Mouse (Mus musculus) heart, adult 18-20 months (tissue): ENCODE data around the gene Spry1. TPM values are rescaled to one million over a fixed set of nuclear protein-coding genes. Genes with fewer than 3 reads are reported as not detected.

Experiments
- DNase-seq, 2 experiments: peaks; one replicate each; pipeline ENCODE4 v3.0.0; 2021 to 2022; ENCODE audit warnings: mixed read lengths in 1 of 2
- total RNA-seq, 2 experiments: library from RNA; stranded (reverse); gene quantifications; 2 replicates each; pipeline ENCODE4 v1.2.3; 2021

The Spry1 gene
- total RNA-seq, 2 experiments from 2014 or later, result 22.8 to 25.3 TPM

DNA sequence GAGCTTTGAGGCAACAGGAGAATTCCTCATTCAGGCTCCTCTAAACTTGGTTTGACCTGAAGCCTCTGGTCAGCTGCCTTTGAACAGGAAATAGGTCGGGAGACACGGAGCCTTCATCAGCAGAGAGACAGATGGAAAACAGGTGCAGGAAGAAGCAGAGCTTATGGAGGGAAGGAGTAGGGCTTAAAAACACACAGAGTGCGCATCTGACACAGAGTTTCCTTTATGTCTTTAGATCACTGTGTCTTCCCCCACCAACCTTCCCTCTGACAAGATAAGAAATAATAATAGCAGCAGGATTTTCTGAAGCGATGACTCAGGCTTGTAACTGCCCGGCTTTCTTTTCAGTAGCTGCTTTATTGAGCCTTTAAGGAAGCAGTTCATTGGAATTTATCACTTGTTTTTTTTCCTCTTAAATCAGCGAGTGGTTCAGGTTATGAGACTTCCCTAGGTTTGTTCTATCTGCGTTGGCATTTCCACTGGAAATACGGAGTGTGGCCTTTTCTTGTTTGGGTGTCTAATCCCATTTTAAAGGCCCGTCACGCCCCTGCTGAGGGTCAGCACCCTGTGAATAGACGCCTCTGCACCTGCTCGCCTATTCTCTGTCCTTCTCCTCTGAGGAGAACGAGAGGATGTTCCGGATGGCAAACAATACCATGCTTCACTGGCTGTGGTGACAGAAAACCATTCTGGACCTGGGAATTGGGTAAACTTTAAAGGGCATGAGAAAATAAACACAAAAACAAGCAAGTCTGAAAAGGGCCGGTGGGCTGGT lies 32.7 kb downstream of the Spry1 start:
- DNase-seq, result no peak

DNA sequence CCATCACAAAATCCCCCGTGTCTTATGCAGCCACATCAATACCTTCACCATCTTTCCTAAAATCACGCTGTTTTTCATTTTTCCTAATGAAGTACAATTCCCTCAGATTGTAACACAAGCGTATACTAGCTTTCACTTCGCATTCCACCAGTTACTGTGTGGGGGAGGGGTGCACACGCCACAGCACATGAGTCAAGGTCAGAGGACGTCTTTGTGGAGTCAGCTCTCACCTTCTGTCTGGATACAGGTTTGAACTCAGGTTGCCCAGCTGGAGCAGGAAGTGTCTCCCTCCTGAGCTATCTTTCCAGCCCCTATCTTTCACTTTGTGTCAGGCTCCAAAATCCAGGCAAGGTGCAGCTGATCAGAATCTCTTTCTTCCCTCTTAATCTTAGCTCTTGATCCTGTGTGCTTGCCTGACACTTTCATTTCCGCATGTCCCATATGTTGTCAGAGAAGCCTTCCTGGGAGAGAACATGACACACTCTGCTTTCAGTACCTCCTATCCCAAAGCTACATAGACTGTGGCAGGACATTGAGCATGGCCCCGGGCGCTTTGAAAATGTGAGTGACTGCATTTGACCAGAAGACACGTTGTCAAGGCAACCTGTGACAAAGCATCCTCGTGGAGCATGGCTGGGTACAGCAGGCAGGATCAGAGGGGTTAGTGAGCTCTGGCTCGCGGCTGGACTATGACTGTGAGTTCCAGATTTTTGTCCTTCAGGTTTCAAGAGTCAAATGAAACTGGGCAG lies 33.9 kb downstream of the Spry1 start:
- no peak for DNase-seq

DNA sequence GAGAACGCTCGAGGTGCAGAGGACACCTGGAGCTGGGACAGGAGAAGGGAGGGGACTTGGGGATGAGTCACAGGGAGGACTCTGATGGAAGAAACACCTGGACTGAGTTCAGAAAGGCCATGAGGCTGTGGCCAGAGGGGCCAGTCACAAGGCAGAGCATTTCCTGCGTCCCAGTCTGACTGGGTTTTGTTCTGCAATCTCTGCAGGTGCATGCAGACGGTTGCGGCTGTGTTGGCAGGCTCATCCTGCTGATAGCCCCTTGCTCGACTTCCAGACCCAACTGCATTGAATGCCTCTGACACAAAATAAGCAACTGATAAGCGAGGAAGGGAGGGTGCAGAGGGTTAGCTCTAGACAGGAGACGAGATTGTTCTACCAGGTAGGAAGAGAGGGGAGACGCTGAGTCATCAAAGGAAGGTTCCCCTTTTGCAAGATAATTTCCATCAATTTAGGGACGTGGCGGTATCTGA lies 35.3 kb downstream of the Spry1 start:
- no peak for DNase-seq

DNA sequence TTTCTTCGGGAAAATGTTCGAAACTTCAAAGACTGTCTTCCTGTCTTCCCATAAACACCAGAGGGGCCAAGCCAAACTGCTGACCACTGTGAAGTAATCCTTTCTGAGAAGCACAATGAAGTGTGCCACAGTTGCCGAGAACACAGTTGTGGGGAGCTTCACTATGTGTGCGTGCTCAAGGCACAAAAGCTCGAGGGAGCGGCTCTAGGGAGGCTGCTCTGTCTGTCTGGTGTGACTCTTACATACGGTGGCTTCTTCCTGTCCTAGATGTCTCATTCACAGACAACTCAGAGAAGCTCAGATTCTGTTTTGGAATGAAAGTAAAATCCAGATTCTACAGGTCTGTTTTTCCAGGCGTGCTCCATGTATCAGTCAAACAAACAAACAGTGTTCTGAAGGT lies 36.5 kb downstream of the Spry1 start:
- DNase-seq, result no peak

DNA sequence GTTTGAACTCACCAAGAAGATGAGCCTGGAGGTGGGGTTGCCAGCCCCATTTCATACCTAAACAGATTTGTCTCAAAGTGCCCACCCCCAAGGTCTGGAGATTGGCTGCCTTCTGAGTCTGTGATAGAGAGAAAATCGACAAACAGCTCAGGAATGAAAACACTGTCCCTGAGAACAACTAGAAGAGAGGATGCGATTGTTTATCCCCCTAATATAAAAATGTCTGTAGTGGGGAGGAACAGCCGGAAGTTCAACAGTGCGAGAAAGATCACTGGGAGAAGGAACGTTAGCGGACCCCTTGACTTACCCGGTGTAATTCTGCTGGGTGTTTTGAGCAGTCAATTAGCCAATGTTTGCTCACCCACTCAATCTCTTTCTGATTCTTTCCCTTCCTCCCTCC lies 46.5 kb downstream of the Spry1 start:
- DNase-seq, result no peak

DNA sequence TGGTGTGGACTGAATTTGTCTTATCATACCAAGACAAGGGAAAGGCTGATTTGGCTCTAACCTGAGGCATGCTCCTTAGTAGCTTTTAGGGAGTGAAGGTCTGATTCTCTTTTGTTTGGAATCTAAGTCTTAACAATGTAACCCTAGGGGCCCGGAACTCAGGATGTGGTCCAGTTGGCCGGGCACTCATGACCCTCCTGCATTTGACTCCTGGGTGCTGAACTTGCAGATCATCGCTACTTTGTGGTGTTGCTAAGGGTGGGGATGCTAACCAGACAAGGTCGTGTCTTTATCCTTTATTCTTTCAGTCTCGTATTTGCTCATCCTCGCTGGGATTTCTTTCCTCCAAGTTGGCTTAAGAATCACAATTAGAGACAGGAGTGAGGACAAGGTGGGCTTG lies 47.0 kb downstream of the Spry1 start:
- no peak for DNase-seq

DNA sequence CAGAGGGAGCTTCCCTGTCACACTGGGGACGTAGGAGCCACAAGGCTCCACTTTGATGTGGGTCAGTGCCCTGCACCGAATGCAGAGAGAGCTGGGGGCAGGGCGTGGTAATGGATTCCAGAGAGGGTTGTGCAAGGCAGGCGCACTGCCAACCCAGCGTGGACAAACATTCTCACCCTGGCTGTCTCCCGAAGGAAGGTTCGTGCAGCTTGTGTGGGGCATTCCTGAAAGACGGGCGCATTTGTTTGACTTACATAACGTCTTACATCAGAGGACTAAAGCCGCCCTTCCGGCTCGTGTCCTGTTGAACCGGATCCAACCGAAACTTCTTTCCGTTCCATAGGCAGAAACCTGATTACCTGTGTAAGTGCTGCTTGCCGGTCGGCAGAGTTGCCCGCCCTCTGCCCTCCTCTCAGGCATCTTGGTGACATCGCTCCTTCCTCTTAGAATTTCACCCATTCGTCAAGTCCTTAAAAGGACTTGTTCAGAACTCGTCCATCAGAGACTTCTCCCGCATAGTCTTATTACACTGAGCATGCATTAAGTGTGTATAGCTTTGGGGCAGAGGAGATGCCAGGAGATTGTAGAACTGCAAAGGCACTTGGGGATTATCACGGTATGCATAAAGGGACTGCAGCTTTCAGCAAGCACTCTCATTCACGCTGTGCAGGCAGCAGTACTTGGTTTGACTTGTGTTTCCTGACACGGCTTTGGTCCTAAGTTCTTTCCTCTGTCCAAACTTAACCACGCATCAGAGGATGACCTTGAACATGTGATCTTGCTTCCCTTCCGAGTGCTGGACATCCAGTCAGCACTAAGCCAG lies 47.6 kb downstream of the Spry1 start:
- DNase-seq, result peak; percentile 68 to 78

DNA sequence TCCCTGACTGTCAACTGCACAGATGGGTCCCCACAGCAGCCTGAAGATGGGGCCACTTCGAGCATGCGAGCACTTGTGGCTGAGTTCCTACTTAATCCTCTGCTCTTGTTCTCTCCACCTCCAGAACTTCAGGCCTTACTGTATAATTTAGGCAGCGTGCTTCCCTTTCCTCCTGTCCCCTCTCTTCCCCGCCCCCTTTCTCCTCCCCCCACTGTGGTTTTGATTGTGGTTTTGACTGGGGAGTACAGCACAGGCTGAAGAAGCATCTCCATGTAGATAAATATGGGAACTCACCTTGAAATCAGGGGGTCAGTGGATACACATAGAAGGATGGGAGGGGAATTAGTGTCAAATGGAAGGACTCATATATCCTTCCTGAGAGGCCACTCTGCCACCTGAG lies 53.2 kb downstream of the Spry1 start:
- no peak for DNase-seq

DNA sequence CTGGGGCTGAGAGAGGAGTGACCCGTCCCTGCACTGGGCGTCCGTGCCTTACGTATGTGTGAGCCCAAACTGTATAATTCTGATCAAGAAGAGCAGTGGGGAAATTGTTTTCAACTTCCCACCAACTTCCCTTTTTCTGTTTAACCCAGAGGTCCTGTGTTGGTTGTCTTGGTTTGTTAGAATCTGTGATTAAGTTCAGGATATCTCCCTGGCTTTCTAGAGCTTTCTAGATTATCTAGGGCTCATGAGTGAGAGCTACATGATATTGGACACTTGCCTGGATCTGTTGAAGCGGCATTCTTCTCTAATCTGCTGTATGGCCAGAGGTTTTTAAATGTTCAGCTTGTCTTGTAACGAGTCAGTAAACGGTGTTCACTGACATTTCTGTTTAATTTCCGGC lies 53.8 kb downstream of the Spry1 start:
- DNase-seq, result peak in 1 of 2 experiments; percentile 23

Other genes with a start within 250 kb of the Spry1 start
- gene Spata5, start 220.1 kb upstream of the Spry1 start, total RNA-seq, result 10 to 100 TPM; 12.0 to 17.3 TPM
- 10 to 100 TPM; 34.0 to 37.3 TPM for gene Nudt6, start 219.7 kb upstream of the Spry1 start, total RNA-seq
- gene Gm5148, start 84.5 kb downstream of the Spry1 start, total RNA-seq, result not detected